Mouse (Mus musculus) G1E-ER4 (cell line): ENCODE results near the gene Lrmda. TPM values are rescaled to one million over a fixed set of nuclear protein-coding genes. Genes with fewer than 3 reads are reported as not detected.

ENCODE experiments used
- GATA1 ChIP-seq: IDR thresholded peaks from one replicate; pipeline ENCODE4 v1.8.0; 2012; ENCODE audit warnings: low read length, inconsistent platforms
- polyA plus RNA-seq: library from polyadenylated mRNA; stranded (reverse); fragments of >175 nt; gene quantifications from 2 replicates; pipeline ENCODE4 v1.2.3, GENCODE M21; 2012

Lrmda gene
- polyA plus RNA-seq, 1 experiment, result not detected

- no peak for TF ChIP-seq GATA1
Measured at GRCm38 (mm10) chr14:22949466-22949865, 930.0 kb downstream of the Lrmda start.

GRCm38 (mm10) chr14:22952981-22953380, 933.5 kb downstream of the Lrmda start:
- TF ChIP-seq GATA1, result no peak

GRCm38 (mm10) chr14:22960166-22960565, 940.7 kb downstream of the Lrmda start:
- TF ChIP-seq GATA1, result no peak

- TF ChIP-seq GATA1, result no peak
Measured at GRCm38 (mm10) chr14:22964796-22965660, 945.5 kb downstream of the Lrmda start.

GRCm38 (mm10) chr14:22968705-22969104, 949.2 kb downstream of the Lrmda start:
- no peak for TF ChIP-seq GATA1

GRCm38 (mm10) chr14:22986736-22987135, 967.2 kb downstream of the Lrmda start:
- no peak for TF ChIP-seq GATA1

GRCm38 (mm10) chr14:22988090-22988669, 968.7 kb downstream of the Lrmda start:
- TF ChIP-seq GATA1, result no peak

- TF ChIP-seq GATA1, result no peak
Measured at GRCm38 (mm10) chr14:22995184-22995935, 975.8 kb downstream of the Lrmda start.

GRCm38 (mm10) chr14:22998906-22999305, 979.4 kb downstream of the Lrmda start:
- TF ChIP-seq GATA1, result no peak

- TF ChIP-seq GATA1, result no peak
Measured at GRCm38 (mm10) chr14:23011989-23012388, 992.5 kb downstream of the Lrmda start.

GRCm38 (mm10) chr14:23014747-23015286, 995.3 kb downstream of the Lrmda start:
- TF ChIP-seq GATA1, result no peak

- no peak for TF ChIP-seq GATA1
Measured at GRCm38 (mm10) chr14:23015321-23016067, 996.0 kb downstream of the Lrmda start.

GRCm38 (mm10) chr14:23016068-23016611, 996.6 kb downstream of the Lrmda start:
- TF ChIP-seq GATA1, result no peak

- TF ChIP-seq GATA1, result no peak
Measured at GRCm38 (mm10) chr14:23041002-23041401, 1021.5 kb downstream of the Lrmda start.

GRCm38 (mm10) chr14:23045322-23045721, 1025.8 kb downstream of the Lrmda start:
- no peak for TF ChIP-seq GATA1

- no peak for TF ChIP-seq GATA1
Measured at GRCm38 (mm10) chr14:23046330-23046729, 1026.8 kb downstream of the Lrmda start.
